Mouse (Mus musculus) liver, embryonic 13.5 days (tissue): ENCODE measurements around the gene Ubqlnl. TPM values are rescaled to one million over a fixed set of nuclear protein-coding genes. Genes with fewer than 3 reads are reported as not detected.

Source experiments
- ATAC-seq: fragments of 200-750 bp; cut with Nextera tagmentation; 2 replicates; pipeline ENCODE4 v1.8.0; 2017; ENCODE audit warnings: low read depth, mild to moderate bottlenecking, moderate number of reproducible peaks, moderate library complexity
- DNase-seq: peaks from one replicate; pipeline ENCODE4 v3.0.0; 2022
- H3K27ac ChIP-seq: fragments of 300-500 bp; sonication (generic); 2 replicates; pipeline ENCODE4 v1.5.1; 2015; ENCODE audit warnings: moderate library complexity, mild to moderate bottlenecking, inconsistent platforms
- H3K27me3 ChIP-seq: fragments of 300-500 bp; sonication (generic); 2 replicates; pipeline ENCODE4 v1.6.1; 2015; ENCODE audit warnings: mild to moderate bottlenecking, inconsistent platforms
- H3K36me3 ChIP-seq: fragments of 300-500 bp; sonication (generic); 2 replicates; pipeline ENCODE4 v1.6.1; 2015; ENCODE audit warnings: mild to moderate bottlenecking, inconsistent platforms
- H3K4me1 ChIP-seq: fragments of 300-500 bp; sonication (generic); replicated peaks from 2 replicates; pipeline ENCODE4 v1.6.1; 2015; ENCODE audit warnings: inconsistent platforms
- H3K4me2 ChIP-seq: fragments of 300-500 bp; sonication (generic); 2 replicates; pipeline ENCODE4 v1.6.1; 2015; ENCODE audit warnings: inconsistent platforms, mild to moderate bottlenecking, moderate library complexity
- H3K4me3 ChIP-seq: fragments of 300-500 bp; sonication (generic); replicated peaks from 2 replicates; pipeline ENCODE4 v1.5.1; 2015; ENCODE audit warnings: mild to moderate bottlenecking, inconsistent platforms
- H3K9ac ChIP-seq: fragments of 300-500 bp; sonication (generic); 2 replicates; pipeline ENCODE4 v1.6.1; 2015; ENCODE audit warnings: mild to moderate bottlenecking, inconsistent platforms
- H3K9me3 ChIP-seq: fragments of 300-500 bp; sonication (generic); replicated peaks from 2 replicates; pipeline ENCODE4 v1.6.1; 2016; ENCODE audit warnings: inconsistent platforms
- WGBS: fragments of 180-500 bp; shearing (Covaris S2); methylation state at CpG from one replicate; pipeline ENCODE4 v1.1.7; 2015; ENCODE audit not compliant: insufficient replicate concordance; 5-methylcytosine and 5-hydroxymethylcytosine counted together
- polyA plus RNA-seq: library from polyadenylated mRNA; unstranded; fragments of >200 nt; fragmentation: Nextera tagmentation; extraction: Ambion mirVana; gene quantifications from 2 replicates; pipeline ENCODE4 v1.2.1, GENCODE M21; 2015

Gene Ubqlnl
- not detected in 2 replicates for polyA plus RNA-seq

DNA sequence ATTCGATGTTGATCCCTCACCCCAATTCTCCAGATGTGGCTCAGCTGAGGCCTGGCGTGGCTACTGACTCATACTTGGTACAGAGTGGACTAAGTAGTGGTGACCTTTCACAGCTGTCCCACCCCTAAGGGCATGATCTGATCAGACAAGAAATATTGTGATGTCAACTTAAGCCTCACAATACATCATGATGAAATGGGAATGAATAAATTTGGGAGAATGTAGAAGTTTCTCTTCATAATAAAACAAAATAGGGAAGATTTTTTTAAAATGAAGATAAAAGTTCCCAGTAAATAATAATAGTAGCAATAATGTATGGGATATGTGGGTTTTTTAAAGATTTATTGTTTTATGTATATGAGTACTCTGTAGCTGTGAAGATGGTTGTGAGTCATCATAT, at the start of gene Ubqlnl:
Gene Ubqlnl (minus strand): TSS at position 101 of the 400 bp plus-strand sequence.
- no peaks in the 10 kb centered on the region for H3K36me3 ChIP-seq
- H3K4me1 ChIP-seq: no peaks in the 10 kb centered on the region
- H3K4me3 ChIP-seq: no peak within 1 kb of the TSS
- no peak within 1 kb of the TSS for H3K27ac ChIP-seq
- no peak within 1 kb of the TSS for H3K4me2 ChIP-seq
- no peaks in the 10 kb centered on the region for H3K27me3 ChIP-seq
- 68% methylated on average over 2 of the region's 2 CpGs for WGBS
- no peak for DNase-seq
- ATAC-seq: no peak
- no peak within 1 kb of the TSS for H3K9ac ChIP-seq
- no peaks in the 10 kb centered on the region for H3K9me3 ChIP-seq

DNA sequence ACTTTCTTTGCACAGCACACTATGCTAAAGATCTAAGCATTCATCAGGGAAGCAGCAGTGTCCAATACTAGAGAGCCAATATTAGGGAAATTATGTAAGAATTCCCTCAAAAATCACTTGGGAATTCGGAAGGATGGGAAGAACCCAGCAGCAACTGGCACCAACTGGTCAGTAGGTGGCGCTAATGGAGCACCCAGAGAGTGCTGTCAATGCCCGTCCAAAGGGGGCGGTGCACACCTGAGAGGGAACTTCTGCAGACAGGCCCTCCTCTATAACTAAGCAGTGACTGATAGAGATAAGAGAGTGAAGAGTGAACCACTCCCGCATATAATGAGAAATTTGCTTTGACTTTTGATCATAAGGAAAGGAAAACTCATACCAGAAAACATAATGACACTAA, 49.5 kb upstream of the Ubqlnl start:
- H3K27me3 ChIP-seq: no peaks in the 10 kb centered on the region
- no peaks in the 10 kb centered on the region for H3K4me1 ChIP-seq
- H3K27ac ChIP-seq: no peak overlapping the region
- H3K4me2 ChIP-seq: no peak overlapping the region
- ATAC-seq (peak; percentile 67; the same call in 1 of the 2 replicates), DNase-seq (peak; percentile 40)
- no peaks in the 10 kb centered on the region for H3K9me3 ChIP-seq
- no peak overlapping the region for H3K4me3 ChIP-seq
- no peak overlapping the region for H3K9ac ChIP-seq
- H3K36me3 ChIP-seq: no peaks in the 10 kb centered on the region
- 2% methylated on average over 5 of the region's 5 CpGs for WGBS

DNA sequence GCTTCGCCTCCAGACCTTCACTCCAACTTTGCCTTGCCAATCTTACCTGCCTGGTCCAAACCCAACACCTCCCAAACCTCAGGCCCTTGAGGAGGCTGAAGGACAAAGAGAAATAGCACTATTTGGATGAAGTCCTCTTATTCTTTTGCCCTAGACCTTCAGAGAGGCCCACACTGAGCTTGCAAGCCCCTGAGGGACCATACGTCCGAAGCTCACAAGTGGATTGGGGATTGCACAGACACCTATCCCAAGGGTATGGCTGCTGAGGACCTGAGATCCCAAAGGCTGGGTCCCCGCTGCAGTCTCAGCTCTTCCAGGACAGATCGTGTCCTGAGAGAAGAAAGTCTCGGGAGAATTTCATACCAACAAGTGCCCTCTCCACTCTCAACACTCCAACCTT, 45.5 kb upstream of the Ubqlnl start, which contains the start of gene Olfr649:
Gene Olfr649 (minus strand): TSS at position 101 of the 400 bp plus-strand sequence.
- ATAC-seq (no peak), DNase-seq (no peak)
- H3K4me2 ChIP-seq: no peak within 1 kb of the TSS
- no peak within 1 kb of the TSS for H3K4me3 ChIP-seq
- H3K4me1 ChIP-seq: no peaks in the 10 kb centered on the region
- WGBS: 69% methylated on average over 6 of the region's 6 CpGs
- no peak within 1 kb of the TSS for H3K9ac ChIP-seq
- no peaks in the 10 kb centered on the region for H3K36me3 ChIP-seq
- no peak within 1 kb of the TSS for H3K27ac ChIP-seq
- no peaks in the 10 kb centered on the region for H3K27me3 ChIP-seq
- no peaks in the 10 kb centered on the region for H3K9me3 ChIP-seq

DNA sequence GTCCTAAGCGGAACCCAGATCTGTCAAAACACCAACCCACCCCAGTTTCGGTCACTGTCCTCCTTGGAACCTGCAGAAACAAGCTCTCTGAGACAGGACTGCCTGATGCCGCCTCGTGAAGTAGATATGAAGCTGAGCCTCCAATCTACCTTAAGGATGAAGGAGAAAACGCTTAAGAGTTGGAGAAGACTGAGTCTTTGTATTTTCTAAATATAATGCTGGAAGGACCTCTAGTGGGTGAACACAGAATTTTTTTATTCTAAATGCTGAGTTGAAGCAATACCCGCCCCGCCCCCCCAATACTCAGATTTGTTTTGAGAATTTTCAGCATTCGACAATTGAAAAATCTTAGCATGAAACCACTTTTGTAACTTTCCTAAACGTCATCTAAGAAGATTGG, 40.9 kb upstream of the Ubqlnl start:
- no peak overlapping the region for H3K9ac ChIP-seq
- H3K27ac ChIP-seq: no peak overlapping the region
- no peak overlapping the region for H3K4me2 ChIP-seq
- no peaks in the 10 kb centered on the region for H3K4me1 ChIP-seq
- DNase-seq (no peak), ATAC-seq (no peak)
- no peaks in the 10 kb centered on the region for H3K9me3 ChIP-seq
- H3K4me3 ChIP-seq: no peak overlapping the region
- no peaks in the 10 kb centered on the region for H3K36me3 ChIP-seq
- no peaks in the 10 kb centered on the region for H3K27me3 ChIP-seq
- 37% methylated on average over 9 of the region's 9 CpGs for WGBS

DNA sequence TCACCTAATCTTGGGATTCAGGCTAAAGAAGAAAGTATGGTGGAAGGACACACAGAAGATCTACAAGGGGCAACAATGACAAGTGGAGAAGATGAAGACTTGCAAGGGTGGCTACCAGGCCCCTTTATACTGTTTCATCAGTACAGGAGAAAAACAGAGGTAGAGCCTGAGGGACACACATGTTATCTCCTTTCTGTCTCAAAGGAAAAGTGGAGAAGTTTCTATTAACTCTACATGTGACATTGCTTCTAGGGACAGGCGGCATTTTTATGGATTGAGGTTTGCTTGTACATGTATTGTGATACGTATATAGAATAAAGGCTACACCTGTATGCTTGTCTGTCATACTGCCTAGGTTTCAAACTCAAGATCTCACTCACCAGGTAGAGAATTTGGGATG, 32.9 kb upstream of the Ubqlnl start, which contains the start of gene Olfr648:
Gene Olfr648 (minus strand): TSS at position 101 of the 400 bp plus-strand sequence.
- no peak for ATAC-seq
- Histone ChIP-seq H3K27me3 (no peaks in the 10 kb centered on the region), H3K4me3 (no peak within 1 kb of the TSS), H3K27ac (no peak within 1 kb of the TSS), H3K9me3 (no peaks in the 10 kb centered on the region), H3K4me1 (no peaks in the 10 kb centered on the region), H3K9ac (no peak within 1 kb of the TSS), H3K4me2 (no peak within 1 kb of the TSS), H3K36me3 (no peaks in the 10 kb centered on the region)
- WGBS: 61% methylated on average over 2 of the region's 2 CpGs
- no peak for DNase-seq

DNA sequence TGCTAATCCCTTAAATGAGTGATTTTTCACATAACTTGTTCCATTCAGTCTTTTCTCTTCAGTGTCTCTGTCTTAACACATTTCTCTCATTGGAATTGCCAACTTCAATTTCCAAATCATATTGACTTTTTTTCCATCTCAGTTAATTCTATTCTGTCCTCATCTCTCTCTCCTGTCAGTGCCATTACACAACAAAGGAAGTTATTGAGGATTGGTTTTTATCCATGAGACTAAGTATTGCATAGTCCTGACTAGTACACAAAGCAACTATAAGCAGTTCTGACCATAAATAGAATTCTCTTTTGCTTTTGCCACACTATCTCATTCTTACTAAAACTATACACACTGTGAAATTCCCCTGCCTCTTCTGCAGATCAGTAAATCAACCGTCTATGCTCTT, 28.7 kb upstream of the Ubqlnl start:
- Histone ChIP-seq H3K4me1 (no peaks in the 10 kb centered on the region), H3K4me3 (no peak overlapping the region), H3K9ac (no peak overlapping the region), H3K36me3 (no peaks in the 10 kb centered on the region), H3K9me3 (no peaks in the 10 kb centered on the region), H3K27me3 (no peaks in the 10 kb centered on the region), H3K4me2 (no peak overlapping the region), H3K27ac (no peak overlapping the region)
- no peak for DNase-seq
- ATAC-seq: no peak
- 69% methylated on average over 1 of the region's 1 CpGs for WGBS

DNA sequence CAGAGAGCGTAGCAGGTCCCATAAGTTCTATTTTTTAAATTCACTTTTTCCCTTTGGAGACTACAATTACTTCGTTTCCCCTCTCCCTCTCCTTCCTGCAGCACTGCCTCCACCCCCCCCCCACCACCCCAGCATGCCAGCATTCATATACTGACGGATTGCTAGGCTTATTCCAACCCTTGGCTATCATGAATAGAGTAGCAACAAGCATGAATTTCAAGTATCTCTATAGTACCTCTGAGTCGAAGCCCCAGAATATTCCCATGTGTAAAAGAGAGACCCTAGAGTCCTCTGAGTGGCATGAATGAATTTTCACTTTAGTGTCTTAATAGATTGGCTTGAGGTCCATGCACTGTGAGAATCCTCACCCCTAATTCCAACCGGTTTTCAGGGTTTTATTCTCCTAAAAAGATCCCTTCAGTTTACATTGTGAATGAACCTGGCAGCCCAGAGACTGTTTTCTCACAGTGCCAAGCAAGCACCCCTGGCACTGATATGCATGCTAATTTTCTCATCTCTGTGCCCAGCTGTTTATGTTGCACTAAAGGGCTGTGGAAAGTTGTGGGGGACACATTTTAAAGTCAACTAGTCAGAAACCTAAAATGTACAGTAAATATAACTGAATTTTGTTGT, 28.2 kb upstream of the Ubqlnl start:
- Histone ChIP-seq H3K9me3 (no peaks in the 10 kb centered on the region), H3K27me3 (no peaks in the 10 kb centered on the region), H3K4me3 (no peak overlapping the region), H3K4me1 (no peaks in the 10 kb centered on the region), H3K27ac (no peak overlapping the region), H3K36me3 (no peaks in the 10 kb centered on the region), H3K4me2 (no peak overlapping the region), H3K9ac (no peak overlapping the region)
- DNase-seq (no peak), ATAC-seq (no peak)
- WGBS: 52% methylated on average over 5 of the region's 5 CpGs

DNA sequence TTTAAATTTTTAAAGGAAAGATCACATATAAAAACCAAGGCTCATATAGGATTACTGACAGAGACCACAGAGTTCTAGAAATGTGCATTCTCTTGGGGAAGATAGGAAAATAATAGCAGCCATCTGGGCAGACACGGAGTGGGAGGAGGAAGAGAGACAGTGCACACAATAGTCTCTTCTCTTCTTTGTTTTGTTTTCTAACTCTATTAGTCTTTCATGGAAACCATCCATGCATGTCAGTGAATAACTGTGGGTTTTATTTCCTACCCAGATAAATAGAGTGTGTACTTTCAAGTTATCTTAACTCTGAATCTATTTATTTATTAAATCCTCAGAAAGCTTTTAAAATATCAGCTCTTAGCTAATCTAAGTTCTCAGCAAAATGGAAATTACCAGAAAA, 24.7 kb upstream of the Ubqlnl start:
- Histone ChIP-seq H3K4me1 (no peaks in the 10 kb centered on the region), H3K4me3 (no peak overlapping the region), H3K9me3 (no peaks in the 10 kb centered on the region), H3K27ac (no peak overlapping the region), H3K27me3 (no peaks in the 10 kb centered on the region), H3K9ac (no peak overlapping the region), H3K4me2 (no peak overlapping the region), H3K36me3 (no peaks in the 10 kb centered on the region)
- no peak for ATAC-seq
- WGBS: 65% methylated on average over 1 of the region's 1 CpGs
- DNase-seq: no peak

DNA sequence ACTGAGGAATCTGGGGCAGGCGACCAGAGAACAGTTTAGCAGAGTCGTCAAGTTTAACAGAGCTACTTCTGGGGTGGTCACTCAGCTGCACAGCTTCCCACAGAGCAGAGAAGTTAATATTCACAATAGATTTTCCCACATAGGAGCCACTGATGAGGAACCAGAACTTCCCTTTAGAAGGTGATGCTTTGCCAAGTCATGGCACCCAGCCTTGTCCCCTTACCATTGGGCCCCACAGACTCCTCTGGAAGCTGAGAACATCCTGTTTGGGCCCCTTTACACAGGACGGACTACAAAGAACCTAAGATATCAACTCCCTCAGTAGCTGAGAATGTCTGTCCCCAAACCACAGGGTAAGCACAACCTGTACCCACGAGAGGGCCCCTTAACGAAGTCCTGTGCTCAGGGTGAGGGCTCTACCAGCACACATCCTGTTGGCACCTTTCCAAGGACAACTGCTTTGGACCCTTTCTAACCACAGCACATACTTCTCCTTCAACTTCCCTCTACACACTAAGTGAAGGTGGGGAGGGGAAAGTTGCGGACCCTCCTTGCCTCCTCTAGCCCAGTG, 19.4 kb upstream of the Ubqlnl start:
- no peak overlapping the region for H3K9ac ChIP-seq
- no peak overlapping the region for H3K4me2 ChIP-seq
- DNase-seq (no peak), ATAC-seq (peak; percentile 20; the same call in 1 of the 2 replicates)
- no peak overlapping the region for H3K27ac ChIP-seq
- no peak overlapping the region for H3K4me3 ChIP-seq
- WGBS: 21% methylated on average over 6 of the region's 6 CpGs
- H3K9me3 ChIP-seq: no peaks in the 10 kb centered on the region
- no peaks in the 10 kb centered on the region for H3K4me1 ChIP-seq
- no peaks in the 10 kb centered on the region for H3K36me3 ChIP-seq
- no peaks in the 10 kb centered on the region for H3K27me3 ChIP-seq

DNA sequence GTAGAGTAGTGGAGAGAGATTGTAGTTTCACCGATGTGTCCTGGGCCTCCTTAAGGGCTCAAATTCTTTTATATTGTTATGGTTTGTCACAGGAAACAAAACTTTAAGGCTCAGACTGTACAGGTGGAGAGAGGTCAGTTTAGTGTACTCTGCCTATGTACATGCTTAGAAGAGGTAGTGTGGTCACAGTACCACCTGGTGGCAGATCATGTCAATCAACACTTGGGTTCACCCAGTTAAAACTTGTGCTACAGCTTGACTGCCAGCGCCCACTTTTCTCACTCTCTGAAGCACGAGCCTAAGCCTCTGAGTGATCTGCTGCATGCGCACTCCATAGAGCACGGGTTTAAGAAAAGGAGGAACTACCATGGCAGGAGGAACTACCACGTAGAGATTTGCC, 16.7 kb upstream of the Ubqlnl start:
- no peak overlapping the region for H3K4me2 ChIP-seq

DNA sequence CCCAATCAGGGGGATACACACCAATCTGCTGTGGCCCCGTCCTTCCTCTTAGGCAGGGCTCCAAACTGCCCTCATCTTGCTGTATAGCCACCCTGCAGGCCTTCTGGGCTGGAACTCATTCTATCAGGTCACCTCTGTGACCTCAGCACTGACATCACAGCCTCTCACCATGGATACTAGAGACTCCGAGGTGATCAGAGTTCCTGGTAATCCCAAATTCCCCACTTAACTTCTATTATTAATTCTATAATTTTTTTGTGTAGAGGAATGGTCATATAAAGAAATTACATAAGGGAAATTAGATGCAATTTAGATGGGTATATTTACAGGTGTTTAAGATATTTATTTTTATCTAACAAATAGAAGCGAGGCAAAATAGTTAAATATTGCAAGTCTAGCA, 7.2 kb downstream of the Ubqlnl start, which contains the start of gene Ubqln3:
Gene Ubqln3 (minus strand): TSS at position 101 of the 400 bp plus-strand sequence.
- Histone ChIP-seq H3K4me1 (no peaks in the 10 kb centered on the region), H3K36me3 (no peaks in the 10 kb centered on the region), H3K9ac (no peak within 1 kb of the TSS), H3K9me3 (no peaks in the 10 kb centered on the region), H3K4me2 (no peak within 1 kb of the TSS), H3K4me3 (no peak within 1 kb of the TSS), H3K27ac (no peak within 1 kb of the TSS), H3K27me3 (no peaks in the 10 kb centered on the region)
- ATAC-seq (no peak), DNase-seq (no peak)
- 59% methylated on average over 3 of the region's 3 CpGs for WGBS

More for the DNA sequence above, 16.7 kb upstream of the Ubqlnl start:
- no peaks in the 10 kb centered on the region for H3K27me3 ChIP-seq
- no peaks in the 10 kb centered on the region for H3K9me3 ChIP-seq
- H3K4me3 ChIP-seq: no peak overlapping the region
- no peaks in the 10 kb centered on the region for H3K4me1 ChIP-seq
- ATAC-seq (0 out of 2 replicates have a peak, but pooled peaks have one; percentile 15), DNase-seq (no peak)
- WGBS: 35% methylated on average over 6 of the region's 6 CpGs
- no peaks in the 10 kb centered on the region for H3K36me3 ChIP-seq
- H3K27ac ChIP-seq: no peak overlapping the region
- no peak overlapping the region for H3K9ac ChIP-seq

DNA sequence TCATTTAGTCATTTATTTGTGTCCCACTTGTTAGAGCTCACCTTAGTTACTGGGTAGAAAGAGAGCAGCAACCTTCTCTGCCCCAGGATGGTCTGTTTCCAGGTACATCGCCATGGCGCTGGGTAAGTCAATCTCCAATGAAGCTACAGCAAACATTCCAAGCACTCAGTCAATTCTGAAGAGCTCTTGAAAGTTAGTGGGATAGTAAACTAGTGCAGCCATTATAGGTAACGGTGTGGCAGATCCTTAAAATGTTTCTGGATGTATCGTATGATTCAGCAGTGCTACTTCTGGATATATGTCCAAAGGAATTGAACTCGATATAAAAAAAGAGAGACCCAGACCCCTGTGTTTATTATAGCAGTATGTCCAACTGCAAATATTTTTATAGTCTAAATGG, 13.1 kb downstream of the Ubqlnl start, which contains the start of gene Olfr643:
Gene Olfr643 (minus strand): TSS at position 101 of the 400 bp plus-strand sequence.
- H3K9ac ChIP-seq: no peak within 1 kb of the TSS

More for the DNA sequence above, 13.1 kb downstream of the Ubqlnl start, which contains the start of gene Olfr643:
- Histone ChIP-seq H3K27me3 (no peaks in the 10 kb centered on the region), H3K4me1 (no peaks in the 10 kb centered on the region), H3K4me3 (no peak within 1 kb of the TSS), H3K36me3 (no peaks in the 10 kb centered on the region), H3K4me2 (no peak within 1 kb of the TSS), H3K27ac (no peak within 1 kb of the TSS), H3K9me3 (no peaks in the 10 kb centered on the region)
- no peak for ATAC-seq
- no peak for DNase-seq
- 69% methylated on average over 5 of the region's 5 CpGs for WGBS
